Mouse (Mus musculus) liver, adult 2 months (tissue): ENCODE data around the gene Cdc45. TPM values are rescaled to one million over a fixed set of nuclear protein-coding genes. Genes with fewer than 3 reads are reported as not detected.

ENCODE experiments used
- DNase-seq: peaks from one replicate; pipeline ENCODE4 v3.0.0-alpha.2; 2011; ENCODE audit warnings: low read depth, low spot score; ENCODE audit errors: extremely low read depth
- H3K27ac ChIP-seq: fragments of 200-500 bp; replicated peaks from 2 replicates; pipeline ENCODE4 v1.5.1; 2012; ENCODE audit warnings: low read depth, mild to moderate bottlenecking, control low read depth, inconsistent platforms, low read length; ENCODE audit not compliant: insufficient read depth
- H3K27me3 ChIP-seq: fragments of 200-500 bp; 2 replicates; pipeline ENCODE4 v1.6.1; 2012; ENCODE audit warnings: mild to moderate bottlenecking, moderate library complexity, low read length, inconsistent platforms; ENCODE audit not compliant: control insufficient read depth, insufficient read depth
- H3K36me3 ChIP-seq: fragments of 200-500 bp; 2 replicates; pipeline ENCODE4 v1.6.1; 2012; ENCODE audit warnings: low read length, inconsistent platforms; ENCODE audit not compliant: control insufficient read depth, insufficient read depth
- H3K4me1 ChIP-seq: fragments of 200-500 bp; 2 replicates; pipeline ENCODE4 v1.6.1; 2011; ENCODE audit warnings: low read length; ENCODE audit not compliant: control insufficient read depth, insufficient read depth
- H3K4me3 ChIP-seq: fragments of 200-500 bp; 2 replicates; pipeline ENCODE4 v1.5.1; 2011; ENCODE audit warnings: low read depth, mild to moderate bottlenecking, control low read depth, low read length, moderate library complexity; ENCODE audit not compliant: insufficient read depth
- H3K79me2 ChIP-seq: fragments of 200-500 bp; 2 replicates; pipeline ENCODE4 v1.6.1; 2012; ENCODE audit warnings: inconsistent platforms, mild to moderate bottlenecking, low read length, moderate library complexity; ENCODE audit not compliant: control insufficient read depth, insufficient read depth
- H3K9ac ChIP-seq: fragments of 200-500 bp; 2 replicates; pipeline ENCODE4 v1.6.1; 2012; ENCODE audit warnings: low read depth, mild to moderate bottlenecking, control low read depth, inconsistent platforms, low read length
- CTCF ChIP-seq: fragments of 200-500 bp; IDR thresholded peaks from 2 replicates; pipeline ENCODE4 v1.5.1; 2011; ENCODE audit warnings: low read depth, low read length, control low read depth
- POLR2A ChIP-seq: fragments of 200-500 bp; IDR thresholded peaks from 2 replicates; pipeline ENCODE4 v1.6.1; 2011; ENCODE audit warnings: low read length, control low read depth; ENCODE audit not compliant: insufficient read depth; ENCODE audit errors: extremely low read depth
- WGBS: fragments of 180-500 bp; shearing (Covaris S2); methylation state at CpG from one replicate; pipeline ENCODE4 v1.1.7; 2018; 5-methylcytosine and 5-hydroxymethylcytosine counted together
- polyA plus RNA-seq: library from polyadenylated mRNA; depleted of rRNA; stranded (reverse); fragments of >200 nt; gene quantifications from 2 replicates; pipeline ENCODE4 v1.2.3, GENCODE M21; 2012
- total RNA-seq: library from RNA; depleted of rRNA; stranded (reverse); fragments of >200 nt; gene quantifications from 2 replicates; pipeline ENCODE4 v1.2.3, GENCODE M21; 2014

The Cdc45 gene
- total and polyA plus RNA-seq, 2 experiments, result 0.83 to 1.3 TPM

GRCm38 (mm10) chr16:18822925-18823324, 11.1 kb upstream of the Cdc45 start:
- no peak for DNase-seq
- TF ChIP-seq POLR2A (no peak), CTCF (no peak)
- Histone ChIP-seq H3K36me3 (peaks cover 86% of the 10 kb centered on the region), H3K27ac (no peak overlapping the region), H3K9ac (no peak overlapping the region), H3K4me1 (no peaks in the 10 kb centered on the region), H3K27me3 (no peaks in the 10 kb centered on the region), H3K4me3 (no peak overlapping the region), H3K79me2 (0 out of 2 replicates have a peak, but pooled peaks cover 5% of the 10 kb centered on the region)
- WGBS, result 86% methylated on average over 4 of the region's 4 CpGs

DNA sequence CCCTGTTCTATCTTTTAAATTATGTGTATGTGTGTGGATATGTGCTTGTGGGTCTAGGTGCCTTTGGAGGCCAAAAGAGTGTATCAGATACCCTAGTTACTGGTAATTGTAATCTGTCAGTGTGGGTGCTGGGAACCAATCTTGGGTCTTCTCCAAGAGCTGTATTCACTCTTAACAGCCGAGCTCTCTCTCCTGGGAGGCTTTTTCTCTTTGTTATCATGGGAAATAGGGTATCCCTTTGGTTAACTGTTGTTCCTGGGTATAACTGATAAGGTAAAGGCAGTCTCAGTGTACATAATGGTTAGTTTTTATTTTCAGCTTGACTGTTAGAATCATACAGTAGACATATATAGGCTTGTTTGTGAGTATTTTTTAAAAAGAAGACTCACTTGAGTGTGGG, 10.6 kb upstream of the Cdc45 start:
- no peak for DNase-seq
- Histone ChIP-seq H3K27me3 (no peaks in the 10 kb centered on the region), H3K4me1 (no peaks in the 10 kb centered on the region), H3K79me2 (0 out of 2 replicates have a peak, but pooled peaks cover 5% of the 10 kb centered on the region), H3K36me3 (peaks cover 85% of the 10 kb centered on the region), H3K9ac (no peak overlapping the region), H3K27ac (no peak overlapping the region), H3K4me3 (no peak overlapping the region)
- TF ChIP-seq POLR2A (no peak), CTCF (no peak)
- 86% methylated on average over 1 of the region's 1 CpGs for WGBS

GRCm38 (mm10) chr16:18812385-18812910, 661 bp upstream of the Cdc45 start:
- WGBS, result under 1% methylated on average over 31 of the region's 31 CpGs
- peak overlapping the region; percentile 72 for H3K27ac ChIP-seq
- H3K79me2 ChIP-seq, result peaks cover 8% of the 10 kb centered on the region; the same call in 1 of the 2 replicates
- no peaks in the 10 kb centered on the region for H3K27me3 ChIP-seq
- 0 out of 2 replicates have a peak, but pooled peaks have one; percentile 27 for TF ChIP-seq POLR2A
- no peak for TF ChIP-seq CTCF
- H3K4me3 ChIP-seq, result peak overlapping the region; percentile 86
- H3K9ac ChIP-seq, result peak overlapping the region; percentile 95
- DNase-seq, result peak; percentile 69
- H3K36me3 ChIP-seq, result peaks cover 20% of the 10 kb centered on the region; the same call in 1 of the 2 replicates
- peaks cover 7% of the 10 kb centered on the region for H3K4me1 ChIP-seq

DNA sequence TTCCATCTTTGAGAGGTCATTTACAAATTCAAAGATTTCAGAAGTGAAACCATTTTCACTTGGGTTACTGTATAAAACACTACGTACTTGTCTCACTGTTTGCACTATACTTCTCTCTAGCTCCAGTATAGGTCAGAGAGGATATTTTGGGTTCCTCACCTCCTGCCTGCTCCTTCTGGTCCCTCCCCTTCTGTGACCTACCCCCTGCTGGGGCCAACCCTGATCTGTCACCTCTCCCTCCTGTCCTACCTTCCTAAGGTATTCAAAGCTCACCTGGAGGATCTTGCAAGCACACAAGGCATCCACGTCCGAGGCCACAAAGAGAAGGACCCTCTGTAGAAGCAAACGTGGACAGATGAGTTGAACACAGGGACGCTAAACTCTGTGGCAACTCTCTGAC, 755 bp downstream of the Cdc45 start:
- Histone ChIP-seq H3K79me2 (peaks cover 8% of the 10 kb centered on the region; the same call in 1 of the 2 replicates), H3K27ac (no peak overlapping the region), H3K36me3 (peaks cover 12% of the 10 kb centered on the region; the same call in 1 of the 2 replicates), H3K4me3 (peak overlapping the region; percentile 49), H3K9ac (peak overlapping the region; percentile 44), H3K4me1 (peaks cover 7% of the 10 kb centered on the region), H3K27me3 (no peaks in the 10 kb centered on the region)
- TF ChIP-seq POLR2A (no peak), CTCF (no peak)
- DNase-seq, result no peak
- 8% methylated on average over 5 of the region's 5 CpGs for WGBS

DNA sequence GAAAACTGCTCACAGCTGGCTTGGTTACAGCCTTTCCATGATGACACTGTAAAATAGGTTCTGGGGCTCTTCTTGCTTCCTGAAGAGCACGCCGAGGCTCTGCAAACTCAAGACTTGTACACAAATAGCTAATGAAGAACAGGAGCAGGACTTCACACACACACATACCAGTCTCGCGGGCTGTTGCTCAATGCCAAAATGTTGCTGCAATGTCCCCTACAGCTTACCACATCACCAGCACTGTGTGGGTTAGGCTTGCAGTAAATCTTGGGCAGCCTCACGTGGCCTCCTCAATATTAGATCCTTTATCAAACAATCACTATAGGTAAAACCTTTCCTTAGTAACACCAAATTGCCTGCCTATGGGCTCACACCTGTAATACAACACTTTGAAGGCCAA, 2.8 kb downstream of the Cdc45 start:
- 51% methylated on average over 5 of the region's 5 CpGs for WGBS
- Histone ChIP-seq H3K36me3 (no peaks in the 10 kb centered on the region), H3K27ac (no peak overlapping the region)

DNA sequence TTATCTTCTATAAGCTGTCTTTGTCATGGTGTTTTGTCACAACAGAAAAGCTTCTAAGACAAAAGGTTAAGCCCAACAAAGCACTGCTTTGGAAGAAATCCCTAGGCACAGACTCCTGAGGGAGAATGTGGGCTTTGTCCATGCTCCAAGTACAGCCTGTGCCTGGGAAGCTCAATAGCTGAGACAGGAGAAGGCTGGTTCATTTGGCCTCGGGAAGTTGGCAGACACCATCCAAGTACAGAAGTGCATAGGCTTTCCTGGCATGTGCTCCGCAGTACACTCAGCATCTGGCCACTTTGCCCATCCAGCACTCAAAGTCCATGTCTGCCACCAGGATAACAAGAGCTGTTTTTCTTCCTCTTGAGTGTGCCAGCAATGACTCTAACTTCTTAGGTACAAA, 6.0 kb downstream of the Cdc45 start:
- 96% methylated on average over 2 of the region's 2 CpGs for WGBS
- no peak for TF ChIP-seq CTCF
- TF ChIP-seq POLR2A, result no peak
- DNase-seq, result no peak
- Histone ChIP-seq H3K79me2 (no peaks in the 10 kb centered on the region), H3K4me3 (no peak overlapping the region), H3K36me3 (no peaks in the 10 kb centered on the region), H3K4me1 (no peaks in the 10 kb centered on the region), H3K27ac (no peak overlapping the region), H3K9ac (no peak overlapping the region), H3K27me3 (no peaks in the 10 kb centered on the region)

More for the DNA sequence above, 2.8 kb downstream of the Cdc45 start:
- H3K79me2 ChIP-seq, result peaks cover 8% of the 10 kb centered on the region; the same call in 1 of the 2 replicates
- no peak overlapping the region for H3K4me3 ChIP-seq
- H3K4me1 ChIP-seq, result peaks cover 7% of the 10 kb centered on the region
- no peak overlapping the region for H3K9ac ChIP-seq
- no peak for DNase-seq
- H3K27me3 ChIP-seq, result no peaks in the 10 kb centered on the region
- TF ChIP-seq CTCF (no peak), POLR2A (no peak)
